Mouse (Mus musculus) neutrophil, adult 5-6 weeks (primary cell): Measurements from ENCODE around the gene Gm21972. TPM values are rescaled to one million over a fixed set of nuclear protein-coding genes. Genes with fewer than 3 reads are reported as not detected.

Experiments used
- ATAC-seq: fragments of 151-379, 151-347 bp; 2 replicates; pipeline ENCODE4 v1.8.0; 2017; ENCODE audit warnings: mild to moderate bottlenecking, moderate TSS enrichment; ENCODE audit not compliant: insufficient number of reproducible peaks, poor library complexity, low FRiP score, severe bottlenecking; ENCODE audit errors: extremely low read depth
- total RNA-seq: library from RNA; stranded (forward); fragments of 200-1000 nt; gene quantifications from 2 replicates; pipeline ENCODE4 v1.2.3, GENCODE M21; 2017

Gene Gm21972
- total RNA-seq, 1 experiment from 2014 or later = not detected

DNA sequence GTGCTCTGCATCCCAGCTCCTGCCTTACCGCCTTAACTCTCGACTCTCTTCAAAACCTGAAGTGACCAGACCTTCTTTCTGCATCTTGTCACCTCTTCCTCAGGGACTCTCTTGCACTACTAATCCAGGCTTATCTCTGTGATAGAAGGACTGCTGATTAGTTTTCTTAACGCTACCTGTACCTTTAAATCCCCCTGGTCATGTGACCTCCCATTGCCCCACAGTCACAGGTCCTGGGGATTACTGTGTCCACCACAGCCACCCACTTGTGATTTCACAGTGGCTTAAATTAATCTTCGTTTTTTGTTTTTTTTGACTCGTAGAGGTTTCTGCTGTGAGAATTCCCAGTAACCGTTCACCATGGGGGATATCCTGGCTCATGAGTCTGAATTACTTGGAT is 23.2 kb downstream of the Gm21972 start:
- no peak for ATAC-seq

GRCm38 (mm10) chr1:86160059-86160458 is 26.6 kb downstream of the Gm21972 start:
- ATAC-seq = no peak

- no peak for ATAC-seq
Measured at GRCm38 (mm10) chr1:86160479-86160878, 27.0 kb downstream of the Gm21972 start.

- ATAC-seq = no peak
Measured at GRCm38 (mm10) chr1:86161061-86161460, 27.6 kb downstream of the Gm21972 start.

DNA sequence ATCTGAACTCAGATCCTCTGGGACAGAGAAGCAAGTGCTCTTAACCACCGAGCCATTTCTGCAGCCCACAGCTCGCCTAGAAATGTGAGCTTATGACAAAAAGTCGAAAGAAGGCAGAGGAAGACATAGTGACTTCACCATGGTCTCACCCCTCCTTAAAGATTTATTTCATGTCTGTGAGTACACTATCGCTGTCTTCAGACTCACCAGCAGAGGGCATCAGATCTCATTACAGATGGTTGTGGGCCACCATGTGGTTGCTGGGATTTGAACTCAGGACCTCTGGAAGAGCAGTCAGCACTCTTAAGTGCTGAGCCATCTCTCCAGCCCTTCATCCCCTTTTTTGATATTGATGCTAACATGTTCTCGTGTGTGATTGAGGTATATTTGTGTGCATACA is 41.2 kb downstream of the Gm21972 start:
- no peak for ATAC-seq

DNA sequence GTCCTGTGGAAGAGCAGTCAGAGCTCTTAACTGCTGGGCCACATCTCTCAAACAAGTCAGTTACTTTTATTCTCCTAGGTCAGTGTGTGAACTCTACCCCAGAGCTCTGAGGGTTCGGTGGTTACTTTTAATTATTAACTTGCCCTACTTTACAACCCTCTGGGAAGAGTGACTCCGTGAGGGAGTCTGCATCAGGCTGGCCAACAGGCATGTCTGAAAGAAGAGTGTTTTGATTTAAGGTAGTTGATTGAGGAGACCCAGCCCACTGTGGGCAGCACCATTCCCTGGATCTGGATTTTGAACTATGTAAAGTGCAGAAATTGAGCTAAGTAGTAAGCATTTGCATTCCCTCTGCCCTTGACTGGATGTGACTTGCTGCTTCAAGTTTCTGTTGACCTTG is 42.6 kb downstream of the Gm21972 start:
- ATAC-seq = no peak

DNA sequence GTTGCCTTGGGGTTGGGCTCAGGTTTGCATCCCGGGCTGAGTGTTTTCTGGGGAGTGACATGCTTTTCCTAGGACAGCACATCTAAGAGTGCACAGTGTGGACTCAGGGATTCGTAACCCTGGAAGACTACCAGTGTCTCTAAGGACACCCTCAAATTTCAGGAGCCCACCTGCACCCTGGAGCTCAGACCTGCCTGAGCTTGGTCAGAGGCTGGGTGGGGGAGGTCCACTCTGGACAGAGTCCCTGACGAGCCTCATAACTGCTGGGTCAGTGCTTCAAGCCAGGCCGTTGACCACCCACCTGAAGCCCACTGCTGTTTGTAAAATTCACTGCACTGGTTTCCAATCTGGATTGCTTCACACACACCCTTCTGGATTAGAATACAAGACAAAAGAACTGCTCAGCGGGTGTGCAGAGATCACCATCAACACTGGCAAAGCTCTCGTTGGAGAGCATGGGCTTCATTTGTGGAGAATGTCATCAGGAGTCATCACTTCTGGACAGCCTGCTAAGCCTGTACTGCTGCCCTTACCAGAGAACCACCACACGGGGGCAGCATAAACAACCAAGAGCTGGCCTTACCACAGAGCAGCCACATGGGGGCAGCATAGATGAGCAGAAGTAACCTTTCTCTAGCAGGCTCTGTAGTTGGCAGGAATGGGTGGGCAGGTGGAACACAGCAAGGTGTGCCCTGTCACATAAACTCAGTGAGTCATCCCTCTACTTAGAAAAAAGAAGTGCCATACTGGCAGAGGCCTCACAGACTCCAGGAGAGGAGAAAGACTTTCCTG is 45.2 kb downstream of the Gm21972 start:
- ATAC-seq = peak; percentile 98

GRCm38 (mm10) chr1:86182004-86182709 is 48.7 kb downstream of the Gm21972 start:
- ATAC-seq = no peak

- no peak for ATAC-seq
Measured at GRCm38 (mm10) chr1:86183577-86184263, 50.3 kb downstream of the Gm21972 start.

- no peak for ATAC-seq
Measured at GRCm38 (mm10) chr1:86186762-86187161, 53.3 kb downstream of the Gm21972 start.

- ATAC-seq = no peak
Measured at GRCm38 (mm10) chr1:86187856-86188255, 54.4 kb downstream of the Gm21972 start.

DNA sequence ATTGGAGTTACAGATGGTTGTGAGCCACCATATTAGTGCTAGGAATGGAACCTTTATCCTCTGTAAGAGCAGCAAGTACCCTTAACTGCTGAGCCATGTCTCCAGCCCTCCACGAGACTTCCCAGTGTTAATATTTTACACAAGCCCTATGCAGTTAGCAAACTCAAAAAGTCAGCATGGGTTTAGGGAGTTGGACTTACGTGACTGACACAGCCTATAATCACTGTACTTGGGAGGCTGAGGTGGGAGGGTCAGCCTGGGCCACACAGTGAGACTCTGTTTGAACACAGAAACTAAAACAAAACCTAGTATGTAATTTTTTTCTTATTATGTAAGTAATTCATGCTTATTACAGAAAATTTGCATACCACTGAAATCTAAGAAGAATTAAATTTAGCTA is 54.8 kb downstream of the Gm21972 start:
- ATAC-seq = no peak

- peak; percentile 47; the same call in 1 of the 2 replicates for ATAC-seq
Measured at GRCm38 (mm10) chr1:86189034-86189702, 55.7 kb downstream of the Gm21972 start.

DNA sequence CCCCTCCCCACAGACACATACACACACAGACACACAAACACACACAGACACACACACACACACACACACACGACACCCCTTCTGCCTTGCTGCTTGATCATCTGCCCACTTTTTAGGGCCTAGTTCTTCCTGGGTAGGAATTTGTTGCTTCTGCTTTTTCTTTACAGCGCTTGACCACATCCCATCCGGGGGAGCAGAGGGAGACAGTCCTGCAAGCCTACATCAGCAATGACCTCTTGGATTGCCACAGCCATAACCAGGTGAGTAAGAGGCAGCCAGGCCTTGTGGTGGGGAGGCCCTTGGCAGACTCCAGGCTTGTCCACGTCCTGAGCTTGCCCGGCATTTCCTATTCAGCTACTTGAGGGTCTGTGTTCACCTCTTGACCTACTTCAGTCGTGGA is 57.4 kb downstream of the Gm21972 start:
- ATAC-seq = no peak

DNA sequence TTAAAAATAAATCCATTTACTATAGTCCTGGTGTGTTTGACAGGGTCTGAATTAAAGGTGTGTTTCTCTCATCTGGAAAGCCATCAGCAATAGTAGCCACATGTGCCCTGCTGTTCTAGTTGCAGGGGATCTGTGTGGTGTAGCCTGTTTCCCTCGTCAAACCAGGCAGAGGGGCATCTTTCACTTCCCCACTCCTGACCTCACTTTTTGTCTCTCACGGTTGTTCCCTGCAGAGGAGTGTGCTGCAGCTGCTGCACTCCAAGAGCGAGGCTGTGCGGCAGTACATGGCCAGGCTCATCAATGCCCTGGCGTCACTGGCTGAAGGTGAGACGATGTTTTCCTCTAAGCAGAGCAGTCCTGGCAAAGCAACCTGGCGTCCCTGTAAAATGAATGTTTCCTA is 60.6 kb downstream of the Gm21972 start:
- no peak for ATAC-seq

DNA sequence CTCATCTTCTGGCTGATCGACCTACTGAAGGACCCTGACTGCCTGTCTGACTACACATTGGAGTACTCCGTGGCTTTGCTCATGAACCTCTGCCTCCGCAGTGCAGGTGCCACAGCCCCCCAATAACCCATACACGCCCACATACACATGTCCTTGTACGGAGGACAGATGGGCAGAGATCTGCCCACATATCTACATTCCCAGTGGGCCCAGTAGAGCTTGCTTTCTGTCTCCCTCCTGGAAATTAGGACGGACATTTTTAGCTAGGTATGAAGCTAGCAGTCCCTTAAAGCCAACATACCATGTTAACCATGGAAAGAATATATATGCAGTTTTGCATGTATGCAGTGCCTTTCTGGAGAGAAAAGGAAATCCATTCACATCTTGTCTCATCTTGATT is 64.8 kb downstream of the Gm21972 start:
- no peak for ATAC-seq

GRCm38 (mm10) chr1:86199026-86199425 is 65.6 kb downstream of the Gm21972 start:
- no peak for ATAC-seq

DNA sequence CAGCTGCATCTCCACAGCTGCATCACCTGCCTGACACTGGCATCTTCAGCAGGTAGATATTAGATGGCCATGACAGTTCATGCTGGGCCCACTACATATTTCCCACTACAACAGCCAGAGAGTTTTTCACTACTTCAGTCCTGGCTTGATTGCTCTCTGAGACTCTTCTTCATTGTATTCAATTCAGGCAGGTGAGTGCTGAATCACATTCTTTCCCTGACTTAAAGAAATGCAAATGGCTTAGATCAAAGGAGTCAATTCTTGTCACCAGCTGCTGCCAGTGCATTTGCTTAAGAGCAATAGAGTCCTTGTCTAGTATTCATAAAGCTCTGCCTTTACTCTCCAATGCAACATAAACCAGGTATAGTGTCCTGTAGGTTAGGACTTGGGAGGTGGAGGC is 67.9 kb downstream of the Gm21972 start:
- no peak for ATAC-seq

- ATAC-seq = no peak
Measured at GRCm38 (mm10) chr1:86202617-86203219, 69.3 kb downstream of the Gm21972 start.
